Mouse (Mus musculus) heart, embryonic 12.5 days (tissue): ENCODE measurements around the gene Tns2. TPM values are rescaled to one million over a fixed set of nuclear protein-coding genes. Genes with fewer than 3 reads are reported as not detected.
"Not testable (repeated sequence)": the region's sequence is repeated elsewhere in the genome, so short reads cannot be mapped to it uniquely, and the experiment has no call there.

ENCODE experiments used
- ATAC-seq: fragments of 200-750 bp; cut with Nextera tagmentation; 2 replicates; pipeline ENCODE4 v1.8.0; 2017; ENCODE audit warnings: moderate TSS enrichment, moderate library complexity; ENCODE audit not compliant: insufficient number of reproducible peaks, low FRiP score
- H3K27ac ChIP-seq: fragments of 300-500 bp; sonication (generic); 2 replicates; pipeline ENCODE4 v1.5.1; 2016; ENCODE audit warnings: mild to moderate bottlenecking, moderate library complexity; ENCODE audit not compliant: poor library complexity, severe bottlenecking
- H3K27me3 ChIP-seq: fragments of 300-500 bp; sonication (generic); replicated peaks from 2 replicates; pipeline ENCODE4 v1.6.1; 2016; ENCODE audit warnings: mild to moderate bottlenecking, moderate library complexity
- H3K36me3 ChIP-seq: fragments of 300-500 bp; sonication (generic); 2 replicates; pipeline ENCODE4 v1.6.1; 2016; ENCODE audit warnings: mild to moderate bottlenecking, moderate library complexity
- H3K4me1 ChIP-seq: fragments of 300-500 bp; sonication (generic); replicated peaks from 2 replicates; pipeline ENCODE4 v1.6.1; 2016; ENCODE audit warnings: mild to moderate bottlenecking
- H3K4me2 ChIP-seq: fragments of 300-500 bp; sonication (generic); 2 replicates; pipeline ENCODE4 v1.6.1; 2016; ENCODE audit warnings: mild to moderate bottlenecking, moderate library complexity
- H3K4me3 ChIP-seq: fragments of 300-500 bp; sonication (generic); 2 replicates; pipeline ENCODE4 v1.5.1; 2016; ENCODE audit warnings: mild to moderate bottlenecking
- H3K9ac ChIP-seq: fragments of 300-500 bp; sonication (generic); 2 replicates; pipeline ENCODE4 v1.6.1; 2016; ENCODE audit warnings: mild to moderate bottlenecking, moderate library complexity
- H3K9me3 ChIP-seq: fragments of 300-500 bp; sonication (generic); replicated peaks from 2 replicates; pipeline ENCODE4 v1.6.1; 2016; ENCODE audit warnings: mild to moderate bottlenecking, moderate library complexity
- WGBS: fragments of 180-500 bp; shearing (Covaris S2); methylation state at CpG from one replicate; pipeline ENCODE4 v1.1.7; 2016; 5-methylcytosine and 5-hydroxymethylcytosine counted together
- polyA plus RNA-seq: library from polyadenylated mRNA; unstranded; fragments of >200 nt; fragmentation: Nextera tagmentation; extraction: Ambion mirVana; gene quantifications from 2 replicates; pipeline ENCODE4 v1.2.1, GENCODE M21; 2016

Gene Tns2
- polyA plus RNA-seq, 1 experiment from 2014 or later = 35.3 TPM

DNA sequence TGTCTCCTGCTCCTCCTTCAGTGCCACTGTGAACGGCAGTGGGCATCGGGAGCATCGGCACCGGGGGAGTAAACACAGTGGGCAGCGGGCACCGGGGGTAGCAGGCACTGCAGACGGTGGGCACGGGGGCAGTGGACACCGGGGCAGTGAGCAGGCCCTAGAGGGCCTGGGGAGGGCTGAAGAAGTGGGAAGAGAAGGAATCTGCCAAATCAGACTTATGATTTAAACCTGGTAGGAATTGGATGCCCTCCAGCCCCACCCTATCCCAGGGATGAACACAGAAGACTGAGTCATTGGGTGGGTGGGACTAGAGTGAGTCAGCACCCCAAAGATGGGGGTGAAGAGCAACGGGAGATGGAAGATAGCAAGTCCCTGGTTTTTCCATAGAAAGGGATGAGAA lies 45.1 kb downstream of the Tns2 start:
- H3K4me3 ChIP-seq = no peak overlapping the region
- WGBS = 83% methylated on average over 10 of the region's 10 CpGs
- 0 out of 2 replicates have a peak overlapping the region, but pooled peaks have one; percentile 0 for H3K4me2 ChIP-seq
- peaks cover 30% of the 10 kb centered on the region for H3K4me1 ChIP-seq
- H3K36me3 ChIP-seq = no peaks in the 10 kb centered on the region
- peaks cover 37% of the 10 kb centered on the region for H3K27me3 ChIP-seq
- no peak for ATAC-seq
- no peaks in the 10 kb centered on the region for H3K9me3 ChIP-seq
- no peak overlapping the region for H3K9ac ChIP-seq
- no peak overlapping the region for H3K27ac ChIP-seq

DNA sequence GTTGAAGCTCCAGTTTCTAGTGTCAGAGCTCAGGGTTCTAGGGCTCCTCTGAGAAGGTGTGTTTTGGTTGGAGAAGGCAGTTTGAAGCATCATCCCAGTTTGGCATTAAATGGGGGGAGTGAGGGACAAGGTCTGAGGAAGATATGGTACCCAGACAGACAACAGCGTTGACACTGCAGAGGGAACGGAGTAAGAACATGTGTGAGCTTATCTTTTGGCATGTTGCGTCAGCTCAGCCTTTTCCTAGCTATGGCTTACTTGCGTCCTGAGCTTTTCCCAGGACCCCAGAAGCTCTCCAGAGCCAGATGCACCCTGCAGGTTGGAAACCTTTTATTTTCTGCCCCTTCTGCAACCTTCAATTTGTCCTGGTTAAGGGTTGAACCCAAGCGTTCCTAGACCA lies 45.9 kb downstream of the Tns2 start:
- 49% methylated on average over 5 of the region's 5 CpGs for WGBS
- no peak overlapping the region for H3K9ac ChIP-seq
- ATAC-seq = no peak
- no peaks in the 10 kb centered on the region for H3K9me3 ChIP-seq
- no peak overlapping the region for H3K4me2 ChIP-seq
- H3K4me1 ChIP-seq = peaks cover 37% of the 10 kb centered on the region
- peaks cover 37% of the 10 kb centered on the region for H3K27me3 ChIP-seq
- no peaks in the 10 kb centered on the region for H3K36me3 ChIP-seq
- H3K4me3 ChIP-seq = no peak overlapping the region
- H3K27ac ChIP-seq = no peak overlapping the region

DNA sequence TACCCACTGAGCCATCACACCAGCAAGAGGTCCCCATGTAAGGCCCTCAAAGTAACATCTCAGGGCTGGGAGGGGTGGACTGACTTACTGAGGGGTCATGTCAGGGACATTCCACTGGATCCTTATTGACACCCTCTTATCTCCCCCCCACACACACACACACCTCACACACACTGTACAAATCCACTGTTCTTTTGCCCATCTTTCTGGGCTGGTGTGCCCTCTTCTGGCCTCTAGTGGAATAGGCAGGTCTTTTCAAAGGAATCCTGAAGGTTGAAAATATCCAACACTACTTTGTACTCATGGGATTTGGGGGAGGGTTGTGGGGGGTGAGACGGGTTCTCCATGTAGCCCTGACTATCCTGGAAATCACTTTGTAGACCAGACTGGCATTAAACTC lies 46.7 kb downstream of the Tns2 start:
- H3K9ac ChIP-seq = no peak overlapping the region
- peaks cover 38% of the 10 kb centered on the region for H3K4me1 ChIP-seq
- H3K4me3 ChIP-seq = no peak overlapping the region
- 5% methylated on average over 1 of the region's 1 CpGs for WGBS
- no peak overlapping the region for H3K27ac ChIP-seq
- ATAC-seq = no peak
- peaks cover 37% of the 10 kb centered on the region for H3K27me3 ChIP-seq
- H3K4me2 ChIP-seq = no peak overlapping the region
- no peaks in the 10 kb centered on the region for H3K36me3 ChIP-seq
- H3K9me3 ChIP-seq = no peaks in the 10 kb centered on the region

DNA sequence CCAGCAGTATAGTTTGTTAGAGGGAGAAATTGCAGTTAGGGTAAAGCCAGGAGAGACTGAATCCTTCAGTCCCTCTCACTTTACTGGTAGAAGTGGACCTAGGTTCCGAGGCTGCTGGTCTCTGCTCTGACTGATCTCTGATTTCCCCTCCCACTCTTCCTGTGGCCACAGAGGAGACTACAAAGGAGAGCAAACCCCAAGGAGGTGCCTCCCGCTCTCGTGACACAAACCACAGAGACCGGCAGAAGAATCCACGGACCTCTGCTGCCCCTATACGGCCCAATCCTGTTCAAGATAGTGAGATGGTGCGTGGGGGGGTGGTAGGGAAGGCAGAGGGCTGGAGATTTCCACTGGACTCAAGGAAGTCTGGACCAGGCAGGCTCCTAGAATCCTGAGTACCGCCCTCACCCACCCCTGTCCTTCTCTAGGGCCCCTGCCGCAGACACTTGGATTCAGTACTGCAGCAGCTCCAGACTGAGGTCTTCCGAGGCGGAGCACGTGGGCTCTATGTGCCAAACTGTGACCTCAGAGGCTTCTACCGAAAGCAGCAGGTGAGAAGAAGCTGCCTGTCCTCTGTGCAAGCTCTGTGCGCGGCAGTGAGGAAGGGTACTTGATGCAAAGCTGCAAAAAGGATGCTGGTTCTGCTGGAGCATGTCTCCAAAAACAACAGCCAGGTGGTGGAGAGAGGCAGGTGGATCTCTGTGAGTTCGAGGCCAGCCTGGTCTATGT lies 47.6 kb downstream of the Tns2 start:
- Histone ChIP-seq H3K9ac (no peak overlapping the region), H3K9me3 (no peaks in the 10 kb centered on the region), H3K4me3 (no peak overlapping the region), H3K4me2 (no peak overlapping the region), H3K27me3 (peaks cover 30% of the 10 kb centered on the region), H3K4me1 (peaks cover 38% of the 10 kb centered on the region), H3K27ac (no peak overlapping the region), H3K36me3 (no peaks in the 10 kb centered on the region)
- ATAC-seq = no peak
- 55% methylated on average over 16 of the region's 16 CpGs for WGBS

DNA sequence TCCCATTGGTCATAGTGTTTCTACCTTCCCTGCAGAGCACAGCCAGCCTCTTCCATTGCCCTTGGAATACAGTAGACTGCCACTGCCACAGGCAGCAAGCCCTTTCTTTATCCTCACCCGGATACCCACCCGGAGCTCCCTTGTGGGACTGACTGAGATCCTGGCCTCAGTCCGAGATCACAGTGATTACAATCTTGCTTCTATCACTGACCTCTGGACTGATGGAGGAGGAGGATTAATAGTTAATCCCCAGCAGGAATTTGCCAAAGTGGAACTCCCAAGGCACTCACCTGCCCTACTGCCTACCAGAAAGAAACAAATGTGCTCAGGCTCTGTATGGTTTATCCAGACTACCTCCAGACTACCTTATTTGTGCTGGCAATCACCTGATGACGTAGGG lies 49.3 kb downstream of the Tns2 start:
- Histone ChIP-seq H3K27ac (no peak overlapping the region), H3K36me3 (no peaks in the 10 kb centered on the region), H3K4me3 (no peak overlapping the region), H3K9ac (no peak overlapping the region), H3K9me3 (no peaks in the 10 kb centered on the region), H3K27me3 (peaks cover 22% of the 10 kb centered on the region), H3K4me1 (peaks cover 34% of the 10 kb centered on the region), H3K4me2 (no peak overlapping the region)
- no peak for ATAC-seq
- WGBS = 71% methylated on average over 4 of the region's 4 CpGs

GRCm38 (mm10) chr15:102150301-102151135 lies 50.3 kb downstream of the Tns2 start, which contains the start of gene Soat2:
Soat2 (plus strand) TSS chr15:102150526.
- 20% methylated on average over 20 of the region's 20 CpGs for WGBS
- no peaks in the 10 kb centered on the region for H3K36me3 ChIP-seq
- H3K4me1 ChIP-seq = peaks cover 24% of the 10 kb centered on the region
- peak within 1 kb of the TSS; percentile 17; the same call in 1 of the 2 replicates for H3K4me3 ChIP-seq
- no peaks in the 10 kb centered on the region for H3K9me3 ChIP-seq
- H3K27me3 ChIP-seq = peaks cover 13% of the 10 kb centered on the region
- ATAC-seq = peak; percentile 61; the same call in 1 of the 2 replicates
- 0 out of 2 replicates have a peak within 1 kb of the TSS, but pooled peaks have one; percentile 8 for H3K27ac ChIP-seq
- H3K9ac ChIP-seq = peak within 1 kb of the TSS; percentile 46; the same call in 1 of the 2 replicates
- peak within 1 kb of the TSS; percentile 58 for H3K4me2 ChIP-seq

- Histone ChIP-seq H3K9me3 (no peaks in the 10 kb centered on the region), H3K27ac (no peak overlapping the region), H3K4me2 (no peak overlapping the region), H3K4me3 (no peak overlapping the region), H3K27me3 (0 out of 2 replicates have a peak, but pooled peaks cover 6% of the 10 kb centered on the region), H3K9ac (no peak overlapping the region), H3K4me1 (peaks cover 23% of the 10 kb centered on the region), H3K36me3 (no peaks in the 10 kb centered on the region)
- 45% methylated on average over 4 of the region's 4 CpGs for WGBS
- ATAC-seq = no peak
These were observed 52.4 kb downstream of the Tns2 start for GRCm38 (mm10) chr15:102152646-102153045.

GRCm38 (mm10) chr15:102155006-102155405 lies 54.8 kb downstream of the Tns2 start:
- H3K9ac ChIP-seq, H3K27ac ChIP-seq, H3K36me3 ChIP-seq, H3K4me3 ChIP-seq, H3K9me3 ChIP-seq, H3K4me2 ChIP-seq, H3K27me3 ChIP-seq, ATAC-seq: not testable (repeated sequence)
- 92% methylated on average over 6 of the region's 6 CpGs for WGBS
- peaks cover 14% of the 10 kb centered on the region for H3K4me1 ChIP-seq

DNA sequence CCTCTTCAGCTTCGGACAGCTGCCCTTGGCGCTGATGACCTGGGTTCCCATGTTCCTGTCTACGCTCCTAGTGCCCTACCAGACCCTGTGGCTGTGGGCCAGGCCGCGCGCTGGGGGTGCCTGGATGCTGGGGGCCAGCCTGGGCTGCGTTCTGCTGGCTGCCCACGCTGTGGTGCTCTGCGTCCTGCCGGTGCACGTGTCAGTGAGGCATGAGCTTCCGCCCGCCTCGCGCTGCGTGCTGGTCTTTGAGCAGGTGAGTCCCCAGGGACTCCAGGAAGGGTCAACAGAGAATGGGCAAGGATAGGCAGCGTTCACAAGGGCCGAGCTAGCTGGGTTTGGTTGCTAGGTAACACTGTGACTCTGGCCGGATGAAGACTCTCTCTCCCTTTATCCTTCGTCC lies 56.6 kb downstream of the Tns2 start:
- H3K4me2 ChIP-seq = no peak overlapping the region
- H3K36me3 ChIP-seq = no peaks in the 10 kb centered on the region
- ATAC-seq = no peak
- H3K9me3 ChIP-seq = no peaks in the 10 kb centered on the region
- no peak overlapping the region for H3K9ac ChIP-seq
- peaks cover 3% of the 10 kb centered on the region; the same call in 1 of the 2 replicates for H3K4me1 ChIP-seq
- H3K27ac ChIP-seq = no peak overlapping the region
- 0 out of 2 replicates have a peak, but pooled peaks cover 10% of the 10 kb centered on the region for H3K27me3 ChIP-seq
- no peak overlapping the region for H3K4me3 ChIP-seq
- 40% methylated on average over 20 of the region's 20 CpGs for WGBS

DNA sequence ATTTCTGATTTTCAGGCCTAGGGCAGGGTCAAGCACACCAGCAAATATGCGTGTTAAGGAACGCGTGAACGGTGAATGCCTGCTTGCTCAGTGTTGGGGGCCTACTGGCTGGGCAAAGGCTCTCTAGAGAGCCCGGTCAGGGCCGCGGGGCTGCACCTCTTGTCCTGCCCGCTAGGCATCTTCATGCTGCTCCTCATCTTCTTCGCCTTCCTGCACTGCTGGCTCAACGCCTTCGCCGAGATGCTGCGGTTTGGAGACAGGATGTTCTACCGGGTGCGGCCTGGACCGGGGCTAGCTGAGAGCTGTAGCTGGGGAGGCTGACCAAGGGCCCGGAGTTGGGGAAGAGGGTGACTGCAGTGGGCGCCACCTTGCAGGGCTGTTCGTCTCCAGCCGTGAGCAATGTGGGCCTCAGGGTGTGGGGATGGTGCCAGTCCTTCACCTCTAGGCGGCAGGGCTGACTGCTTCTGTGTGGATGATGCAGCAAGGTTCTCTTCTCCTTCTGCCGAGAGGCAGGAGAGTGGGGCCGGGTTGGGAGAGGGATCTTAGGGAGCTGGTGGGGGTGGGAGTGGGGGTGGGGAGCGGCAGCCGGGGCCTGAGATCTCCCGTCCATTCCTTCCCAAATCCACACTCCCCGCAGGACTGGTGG lies 60.3 kb downstream of the Tns2 start:
- H3K4me2 ChIP-seq = no peak overlapping the region
- peaks cover 3% of the 10 kb centered on the region; the same call in 1 of the 2 replicates for H3K4me1 ChIP-seq
- no peak overlapping the region for H3K27ac ChIP-seq
- no peak for ATAC-seq
- H3K9me3 ChIP-seq = no peaks in the 10 kb centered on the region
- 50% methylated on average over 26 of the region's 27 CpGs for WGBS
- no peak overlapping the region for H3K4me3 ChIP-seq
- no peaks in the 10 kb centered on the region for H3K36me3 ChIP-seq
- H3K27me3 ChIP-seq = 0 out of 2 replicates have a peak, but pooled peaks cover 14% of the 10 kb centered on the region
- H3K9ac ChIP-seq = no peak overlapping the region
